Mouse (Mus musculus) brain, embryonic 18.5 days (tissue): ENCODE measurements at regions not wholly inside any gene's neighbourhood (a gene's known extent, or its start where the extent isn't known, plus 50 kb on each side); places are given as distances from the start of the nearest gene placed in this dataset.
"Not testable (repeated sequence)": the region's sequence is repeated elsewhere in the genome, so short reads cannot be mapped to it uniquely, and the experiment has no call there.

Experiments
- DNase-seq: peaks from one replicate; pipeline ENCODE4 v3.0.0-alpha.2; 2012; ENCODE audit warnings: low read depth, low spot score

- DNase-seq, result not testable (repeated sequence)
Measured at GRCm38 (mm10) chr2:95433996-95434395, 884.0 kb upstream of the Lrrc4c start.

- peak; percentile 30 for DNase-seq
Measured at GRCm38 (mm10) chr2:95440957-95441356, 877.0 kb upstream of the Lrrc4c start.

- DNase-seq, result no peak
Measured at GRCm38 (mm10) chr2:95443245-95443799, 874.6 kb upstream of the Lrrc4c start.

GRCm38 (mm10) chr2:95448897-95449296, 869.1 kb upstream of the Lrrc4c start:
- no peak for DNase-seq

- no peak for DNase-seq
Measured at GRCm38 (mm10) chr2:95479827-95480226, 838.1 kb upstream of the Lrrc4c start.

- DNase-seq, result no peak
Measured at GRCm38 (mm10) chr2:95483397-95483796, 834.6 kb upstream of the Lrrc4c start.

- no peak for DNase-seq
Measured at GRCm38 (mm10) chr2:95487580-95488135, 830.3 kb upstream of the Lrrc4c start.

GRCm38 (mm10) chr2:95494026-95494697, 823.8 kb upstream of the Lrrc4c start:
- DNase-seq, result no peak

- DNase-seq, result no peak
Measured at GRCm38 (mm10) chr2:95494698-95495088, 823.3 kb upstream of the Lrrc4c start.

GRCm38 (mm10) chr2:95511286-95511685, 806.7 kb upstream of the Lrrc4c start:
- DNase-seq, result no peak

GRCm38 (mm10) chr2:95521624-95522023, 796.3 kb upstream of the Lrrc4c start:
- no peak for DNase-seq

- no peak for DNase-seq
Measured at GRCm38 (mm10) chr2:95524590-95525266, 793.2 kb upstream of the Lrrc4c start.

- DNase-seq, result no peak
Measured at GRCm38 (mm10) chr2:95564089-95564488, 753.9 kb upstream of the Lrrc4c start.

- no peak for DNase-seq
Measured at GRCm38 (mm10) chr2:95575882-95576281, 742.1 kb upstream of the Lrrc4c start.

GRCm38 (mm10) chr2:95579201-95579600, 738.8 kb upstream of the Lrrc4c start:
- no peak for DNase-seq

- no peak for DNase-seq
Measured at GRCm38 (mm10) chr2:95586002-95586401, 732.0 kb upstream of the Lrrc4c start.

- no peak for DNase-seq
Measured at GRCm38 (mm10) chr2:95587044-95587443, 730.9 kb upstream of the Lrrc4c start.

GRCm38 (mm10) chr2:95613354-95613753, 704.6 kb upstream of the Lrrc4c start:
- DNase-seq, result no peak

GRCm38 (mm10) chr2:95637533-95637932, 680.4 kb upstream of the Lrrc4c start:
- no peak for DNase-seq

- DNase-seq, result no peak
Measured at GRCm38 (mm10) chr2:95674347-95674746, 643.6 kb upstream of the Lrrc4c start.

GRCm38 (mm10) chr2:95715355-95715754, 602.6 kb upstream of the Lrrc4c start:
- DNase-seq, result no peak
